Mouse (Mus musculus): ENCODE measurements at regions not wholly inside any gene's neighbourhood (a gene's known extent, or its start where the extent isn't known, plus 50 kb on each side); places are given as distances from the start of the nearest gene placed in this dataset.

GRCm38 (mm10) chr4:47781039-47781438, 263.9 kb upstream of the Nr4a3 start:
- ATAC-seq (replicated peaks): no peak
- Histone ChIP-seq H3K27ac (no peak overlapping the region), H3K4me1 (no peaks in the 10 kb centered on the region), H3K9me3 (no peaks in the 10 kb centered on the region), H3K36me3 (replicated peaks) (no peaks in the 10 kb centered on the region), H3K4me3 (no peak overlapping the region), H3K9ac (no peak overlapping the region), H3K27me3 (replicated peaks) (no peaks in the 10 kb centered on the region), H3K4me2 (no peak overlapping the region)
- WGBS: 87% methylated on average over 4 of the region's 4 CpGs

DNA sequence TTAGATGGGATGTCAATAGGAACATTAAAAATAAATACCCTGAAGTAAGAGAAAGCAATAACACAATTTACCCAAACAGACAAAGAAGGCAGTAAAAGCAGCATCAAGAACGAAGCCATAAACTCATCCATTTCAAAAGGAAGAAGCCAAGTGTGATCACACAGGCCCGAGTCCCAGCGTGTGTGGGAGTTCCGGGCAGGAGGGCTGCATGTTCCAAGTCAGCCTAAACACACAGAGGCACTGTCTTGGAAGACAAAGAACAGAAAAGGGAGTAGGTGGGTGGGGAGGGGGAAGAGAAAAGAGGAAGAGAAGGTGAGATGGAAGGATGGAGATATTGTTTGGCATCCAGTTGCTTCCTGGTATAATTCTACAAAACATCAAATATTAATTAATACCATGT, 248.0 kb upstream of the Nr4a3 start:
- no peak for ATAC-seq (replicated peaks)
- H3K4me2 ChIP-seq: no peak overlapping the region
- no peaks in the 10 kb centered on the region for H3K4me1 ChIP-seq
- WGBS: 85% methylated on average over 4 of the region's 4 CpGs
- no peaks in the 10 kb centered on the region for H3K36me3 ChIP-seq (replicated peaks)
- no peaks in the 10 kb centered on the region for H3K9me3 ChIP-seq
- no peak overlapping the region for H3K4me3 ChIP-seq
- no peak overlapping the region for H3K27ac ChIP-seq
- no peak overlapping the region for H3K9ac ChIP-seq
- no peaks in the 10 kb centered on the region for H3K27me3 ChIP-seq (replicated peaks)

DNA sequence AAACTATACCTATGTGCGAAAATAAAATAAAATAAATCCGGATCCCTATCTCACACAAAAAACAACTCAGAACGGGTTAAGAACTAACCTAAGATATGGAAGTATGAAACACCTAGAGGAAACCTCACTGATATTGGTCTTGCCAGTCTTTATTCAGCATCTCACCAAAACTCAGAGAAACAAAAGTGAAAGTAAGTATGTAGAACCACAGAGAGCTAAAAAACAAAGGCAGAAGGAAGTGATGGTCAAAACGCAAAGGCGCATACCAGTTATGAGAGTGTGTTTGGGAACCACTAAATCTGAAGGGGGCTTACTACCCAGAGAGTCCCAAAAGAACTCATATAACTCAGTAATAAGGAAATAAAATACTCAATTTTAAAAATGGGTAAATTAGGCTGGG, 245.8 kb upstream of the Nr4a3 start:
- Histone ChIP-seq H3K4me2 (no peak overlapping the region), H3K27ac (no peak overlapping the region), H3K4me1 (no peaks in the 10 kb centered on the region), H3K27me3 (replicated peaks) (no peaks in the 10 kb centered on the region), H3K9ac (no peak overlapping the region), H3K36me3 (replicated peaks) (no peaks in the 10 kb centered on the region), H3K9me3 (no peaks in the 10 kb centered on the region), H3K4me3 (no peak overlapping the region)
- no peak for ATAC-seq (replicated peaks)
- 97% methylated on average over 5 of the region's 5 CpGs for WGBS

- H3K4me2 ChIP-seq: no peak overlapping the region
- no peak overlapping the region for H3K27ac ChIP-seq
Measured at GRCm38 (mm10) chr4:47803111-47803510, 241.8 kb upstream of the Nr4a3 start.

DNA sequence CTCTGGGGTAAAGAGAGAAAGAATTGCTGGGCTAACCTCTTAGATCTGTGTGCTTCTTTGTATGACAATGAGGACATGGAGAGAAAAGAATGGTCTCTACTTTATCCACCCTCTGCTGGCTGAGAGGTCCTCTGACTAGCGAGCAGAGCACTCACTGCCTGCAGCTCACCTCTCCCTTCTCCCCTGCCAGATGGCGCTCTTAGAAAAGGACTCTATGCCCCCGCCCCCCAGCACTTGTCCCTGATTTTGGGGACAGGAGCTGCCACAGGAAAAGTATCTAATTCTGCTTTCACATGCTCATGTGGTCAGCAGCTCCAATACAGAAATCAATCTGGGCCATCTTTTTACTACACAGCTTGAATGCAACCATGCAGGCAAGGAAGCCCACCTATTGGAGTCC, 237.1 kb upstream of the Nr4a3 start:
- no peak overlapping the region for H3K4me2 ChIP-seq
- no peak overlapping the region for H3K27ac ChIP-seq
- no peak overlapping the region for H3K4me3 ChIP-seq
- H3K4me1 ChIP-seq: no peaks in the 10 kb centered on the region
- ATAC-seq (replicated peaks): no peak
- H3K9ac ChIP-seq: no peak overlapping the region
- H3K9me3 ChIP-seq: no peaks in the 10 kb centered on the region
- no peaks in the 10 kb centered on the region for H3K36me3 ChIP-seq (replicated peaks)
- WGBS: 6% methylated on average over 3 of the region's 3 CpGs
- H3K27me3 ChIP-seq (replicated peaks): no peaks in the 10 kb centered on the region

More at GRCm38 (mm10) chr4:47803111-47803510, 241.8 kb upstream of the Nr4a3 start:
- H3K27me3 ChIP-seq (replicated peaks): no peaks in the 10 kb centered on the region
- no peak overlapping the region for H3K4me3 ChIP-seq
- H3K36me3 ChIP-seq (replicated peaks): no peaks in the 10 kb centered on the region
- ATAC-seq (replicated peaks): no peak
- WGBS: 84% methylated on average over 3 of the region's 3 CpGs
- H3K9me3 ChIP-seq: no peaks in the 10 kb centered on the region
- H3K4me1 ChIP-seq: no peaks in the 10 kb centered on the region
- no peak overlapping the region for H3K9ac ChIP-seq

- Histone ChIP-seq H3K36me3 (replicated peaks) (no peaks in the 10 kb centered on the region), H3K4me3 (no peak overlapping the region), H3K9ac (no peak overlapping the region), H3K27ac (no peak overlapping the region), H3K4me1 (no peaks in the 10 kb centered on the region), H3K4me2 (no peak overlapping the region), H3K27me3 (replicated peaks) (no peaks in the 10 kb centered on the region), H3K9me3 (no peaks in the 10 kb centered on the region)
- no peak for ATAC-seq (replicated peaks)
- WGBS: 79% methylated on average over 7 of the region's 7 CpGs
Measured at GRCm38 (mm10) chr4:47814030-47814429, 230.9 kb upstream of the Nr4a3 start.

GRCm38 (mm10) chr4:47818371-47819159, 226.4 kb upstream of the Nr4a3 start:
- Histone ChIP-seq H3K9ac (no peak overlapping the region), H3K27me3 (replicated peaks) (no peaks in the 10 kb centered on the region), H3K4me3 (no peak overlapping the region), H3K27ac (no peak overlapping the region), H3K9me3 (no peaks in the 10 kb centered on the region), H3K4me2 (no peak overlapping the region), H3K4me1 (no peaks in the 10 kb centered on the region), H3K36me3 (replicated peaks) (no peaks in the 10 kb centered on the region)
- WGBS: 92% methylated on average over 18 of the region's 18 CpGs
- no peak for ATAC-seq (replicated peaks)

GRCm38 (mm10) chr4:47820562-47820961, 224.4 kb upstream of the Nr4a3 start:
- Histone ChIP-seq H3K9ac (no peak overlapping the region), H3K4me3 (no peak overlapping the region), H3K27ac (no peak overlapping the region), H3K9me3 (no peaks in the 10 kb centered on the region), H3K27me3 (replicated peaks) (no peaks in the 10 kb centered on the region), H3K36me3 (replicated peaks) (no peaks in the 10 kb centered on the region), H3K4me2 (no peak overlapping the region), H3K4me1 (no peaks in the 10 kb centered on the region)
- WGBS: 92% methylated on average over 1 of the region's 1 CpGs
- ATAC-seq (replicated peaks): no peak

DNA sequence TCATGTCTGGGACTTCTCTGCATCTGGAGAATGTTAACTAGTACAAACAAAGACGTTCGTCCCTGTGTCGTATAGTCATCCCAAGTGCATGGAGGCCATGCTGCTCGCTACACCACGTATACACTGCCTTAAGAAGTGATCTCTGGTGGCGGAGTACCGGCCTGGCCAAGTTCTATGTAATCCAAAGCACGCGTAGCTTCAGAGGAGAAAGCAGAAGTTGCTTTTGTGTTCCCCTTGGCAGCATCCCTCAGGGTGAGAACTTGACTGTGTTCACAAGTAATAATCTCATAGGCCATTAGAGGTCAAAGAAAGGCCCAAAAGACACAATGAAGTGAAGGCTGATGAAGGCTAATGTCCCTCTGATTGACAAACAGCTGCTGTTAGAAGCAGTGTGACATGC, 221.7 kb upstream of the Nr4a3 start:
- ATAC-seq (replicated peaks): no peak
- Histone ChIP-seq H3K9ac (no peak overlapping the region), H3K9me3 (no peaks in the 10 kb centered on the region), H3K27ac (no peak overlapping the region), H3K27me3 (replicated peaks) (no peaks in the 10 kb centered on the region), H3K4me1 (no peaks in the 10 kb centered on the region), H3K4me2 (no peak overlapping the region), H3K36me3 (replicated peaks) (no peaks in the 10 kb centered on the region), H3K4me3 (no peak overlapping the region)
- 87% methylated on average over 9 of the region's 9 CpGs for WGBS

DNA sequence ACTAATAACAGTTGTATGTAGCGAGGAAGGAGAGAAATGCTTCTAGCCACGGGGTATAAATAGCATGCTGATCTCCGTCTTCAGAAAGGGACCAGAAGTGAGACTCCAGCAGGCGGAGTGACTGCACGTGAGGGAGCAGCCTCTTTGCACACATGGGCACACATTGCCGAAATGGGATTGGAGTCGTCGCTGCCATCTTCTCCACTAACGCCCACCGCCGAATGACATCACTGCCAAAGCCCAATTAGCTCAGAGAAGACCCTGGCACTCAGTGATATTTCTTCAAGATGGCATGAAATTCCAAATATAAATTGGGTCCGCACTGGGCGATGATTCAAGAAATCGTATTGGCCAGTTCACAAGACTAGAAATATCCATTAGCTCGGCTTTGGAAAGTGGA, 220.9 kb upstream of the Nr4a3 start:
- no peak for ATAC-seq (replicated peaks)
- 89% methylated on average over 15 of the region's 15 CpGs for WGBS
- no peak overlapping the region for H3K27ac ChIP-seq
- no peak overlapping the region for H3K9ac ChIP-seq
- H3K4me3 ChIP-seq: no peak overlapping the region
- H3K27me3 ChIP-seq (replicated peaks): no peaks in the 10 kb centered on the region
- no peaks in the 10 kb centered on the region for H3K9me3 ChIP-seq
- H3K36me3 ChIP-seq (replicated peaks): no peaks in the 10 kb centered on the region
- no peaks in the 10 kb centered on the region for H3K4me1 ChIP-seq
- H3K4me2 ChIP-seq: no peak overlapping the region

DNA sequence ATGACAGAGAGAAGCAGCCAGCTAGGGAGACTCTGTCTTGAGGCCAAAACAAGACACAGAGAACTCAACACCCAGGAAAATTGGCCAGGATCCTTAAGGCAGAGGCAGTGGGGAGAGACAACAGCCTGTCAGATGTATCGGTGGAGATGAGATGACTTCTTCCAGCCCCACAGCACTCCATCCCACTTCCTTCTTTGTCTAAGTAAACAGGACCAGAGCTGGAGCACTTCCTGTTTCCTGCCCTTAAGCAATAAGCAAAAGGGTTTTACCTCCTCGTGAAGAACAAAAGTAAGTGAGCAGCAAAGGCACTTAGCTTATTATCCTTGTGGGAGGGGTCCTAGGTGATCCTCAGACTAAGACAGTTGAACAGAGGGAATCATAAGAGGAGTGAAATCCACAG, 212.0 kb upstream of the Nr4a3 start:
- Histone ChIP-seq H3K27ac (no peak overlapping the region), H3K4me2 (no peak overlapping the region), H3K4me1 (no peaks in the 10 kb centered on the region), H3K27me3 (replicated peaks) (no peaks in the 10 kb centered on the region), H3K36me3 (replicated peaks) (no peaks in the 10 kb centered on the region), H3K9me3 (no peaks in the 10 kb centered on the region), H3K9ac (no peak overlapping the region), H3K4me3 (no peak overlapping the region)
- 70% methylated on average over 2 of the region's 2 CpGs for WGBS
- no peak for ATAC-seq (replicated peaks)

DNA sequence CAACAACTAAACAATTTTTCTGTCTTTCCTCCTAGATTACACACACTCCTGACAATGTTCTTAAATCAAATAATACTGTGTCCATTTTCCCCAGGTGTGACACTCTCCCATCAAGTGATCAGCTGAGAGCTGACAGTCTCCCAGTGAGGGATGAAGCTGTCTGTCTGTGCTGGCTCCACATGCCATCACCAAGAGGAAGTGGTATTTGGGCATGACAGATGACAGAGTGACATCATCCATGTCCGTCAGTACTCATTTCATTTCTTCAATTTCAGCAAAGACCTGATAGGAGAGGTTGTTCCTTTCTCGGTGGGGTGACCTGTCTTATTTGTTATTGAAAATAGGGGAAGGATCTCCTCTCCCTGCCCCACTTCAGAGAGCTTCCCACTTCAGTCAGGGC, 206.5 kb upstream of the Nr4a3 start:
- Histone ChIP-seq H3K4me1 (no peaks in the 10 kb centered on the region), H3K27ac (no peak overlapping the region), H3K27me3 (replicated peaks) (no peaks in the 10 kb centered on the region), H3K9ac (no peak overlapping the region), H3K36me3 (replicated peaks) (no peaks in the 10 kb centered on the region), H3K4me2 (no peak overlapping the region), H3K4me3 (no peak overlapping the region), H3K9me3 (no peaks in the 10 kb centered on the region)
- ATAC-seq (replicated peaks): no peak
- 85% methylated on average over 2 of the region's 2 CpGs for WGBS

GRCm38 (mm10) chr4:47842128-47842656, 202.8 kb upstream of the Nr4a3 start:
- H3K27ac ChIP-seq: no peak overlapping the region
- no peaks in the 10 kb centered on the region for H3K9me3 ChIP-seq
- H3K9ac ChIP-seq: no peak overlapping the region
- WGBS: 68% methylated on average over 3 of the region's 3 CpGs
- H3K36me3 ChIP-seq (replicated peaks): no peaks in the 10 kb centered on the region
- no peak overlapping the region for H3K4me2 ChIP-seq
- no peak overlapping the region for H3K4me3 ChIP-seq
- no peaks in the 10 kb centered on the region for H3K27me3 ChIP-seq (replicated peaks)
- ATAC-seq (replicated peaks): no peak
- no peaks in the 10 kb centered on the region for H3K4me1 ChIP-seq

Data from midbrain, embryonic 15.5 days (tissue).